ENCODE assay signal across 11 mouse cellular contexts in genomic region chr4:139601519-139602356, GRCm38 (mm10). TPM values are rescaled to one million over a fixed set of nuclear protein-coding genes. Genes with fewer than 3 reads are reported as not detected.
A peak's percentile ranks its signal among the peaks of the same experiment; 100 is the strongest.
DNase-seq lines count a peak whose midpoint lies in the region; ATAC-seq and TF ChIP-seq lines count a peak whose summit lies in the region.
"Had no signal": no experiment of that assay in that cellular context is flagged by ENCODE, and none has a peak within 500 bp of the region (broad histone marks: within the 10 kb centered on the region; RNA-seq: fewer than 3 reads in every experiment).

No protein-coding gene starts in this region.

- no peak overlapping the region for H3K4me2 ChIP-seq in embryonic facial prominence, embryonic 14.5 days (ENCODE audit: low read depth, low read length)
- H3K4me2 ChIP-seq in myocyte (ENCODE audit: low read depth) = peak overlapping the region; percentile 94
- H3K4me2 ChIP-seq: hindbrain, embryonic 14.5 days had no signal

- DNase-seq in adrenal gland, adult (ENCODE audit: inconsistent age in 2 of 2, low spot score in 1 of 2) = peak; percentile 72 to 81
- no peak for DNase-seq in adrenal gland, postnatal 4 days (ENCODE audit: low spot score in 2 of 2)
- no peak for DNase-seq in layer of hippocampus, adult 2 months (ENCODE audit: low spot score in 2 of 2)
- DNase-seq in layer of hippocampus, adult 9-10 months (ENCODE audit: low spot score) = no peak
- DNase-seq in embryonic facial prominence, embryonic 14.5 days (ENCODE audit: low spot score) = peak; percentile 52
- no peak for DNase-seq in spleen, postnatal 14 days (ENCODE audit: low spot score in 2 of 2)
- DNase-seq in cerebellum, adult 9-10 months = no peak

- ATAC-seq in embryonic facial prominence, embryonic 14.5 days (ENCODE audit: low read depth) = no peak; the same call in 1 of the 2 replicates

- no peak overlapping the region for H3K4me3 ChIP-seq in layer of hippocampus, adult 2 months
- no peak overlapping the region for H3K4me3 ChIP-seq in embryonic facial prominence, embryonic 14.5 days (ENCODE audit: low read depth, low read length)
- no peak overlapping the region for H3K4me3 ChIP-seq in myocyte

- 39% methylated on average over 7 of the region's 7 CpGs for WGBS in embryonic facial prominence, embryonic 14.5 days

- no peak for TF ChIP-seq CTCF in layer of hippocampus, adult 2 months (conservative IDR thresholded peaks at IDR 0.05)

- peaks cover 44% of the 10 kb centered on the region for H3K4me1 ChIP-seq in embryonic facial prominence, embryonic 14.5 days (ENCODE audit: control insufficient read depth, insufficient read depth, low read length)

- TF ChIP-seq POLR2A in myocyte (IDR thresholded peaks at IDR 0.05; ENCODE audit: insufficient read length, low read depth) = peak; percentile 48

- no peaks in the 10 kb centered on the region for H3K9me3 ChIP-seq in embryonic facial prominence, embryonic 14.5 days (ENCODE audit: control insufficient read depth, low read length)

- peaks cover 23% of the 10 kb centered on the region for H3K79me2 ChIP-seq in myocyte (ENCODE audit: control insufficient read depth, insufficient read depth)

- H3K9ac ChIP-seq in embryonic facial prominence, embryonic 14.5 days (ENCODE audit: low read depth, low read length) = 0 out of 2 replicates have a peak overlapping the region, but pooled peaks have one; percentile 35
- H3K9ac ChIP-seq: hindbrain, embryonic 14.5 days had no signal

- H3K27ac ChIP-seq in layer of hippocampus, adult 2 months = peak overlapping the region; percentile 48
- peak overlapping the region; percentile 45 for H3K27ac ChIP-seq in embryonic facial prominence, embryonic 14.5 days (replicated peaks; ENCODE audit: low read depth, low read length)
- H3K27ac ChIP-seq: hindbrain, embryonic 14.5 days had no signal

- H3ac ChIP-seq in myocyte (ENCODE audit: control insufficient read depth, insufficient read length) = no peak overlapping the region

- H3K27me3 ChIP-seq in embryonic facial prominence, embryonic 14.5 days (replicated peaks; ENCODE audit: control insufficient read depth, insufficient read depth, low read length) = no peaks in the 10 kb centered on the region
- H3K27me3 ChIP-seq in myocyte (ENCODE audit: control insufficient read depth, insufficient read depth, insufficient read length) = no peaks in the 10 kb centered on the region

- peaks cover 22% of the 10 kb centered on the region; the same call in 1 of the 2 replicates for H3K36me3 ChIP-seq in embryonic facial prominence, embryonic 14.5 days (ENCODE audit: control insufficient read depth, insufficient read depth, low read length)
- no peaks in the 10 kb centered on the region for H3K36me3 ChIP-seq in myocyte (ENCODE audit: control insufficient read depth, insufficient read depth)

TF ChIP-seq in myocyte, 11 proteins besides CTCF, POLR2A, EP300 and RAD21:
- TF ChIP-seq MYOG (IDR thresholded peaks at IDR 0.05; ENCODE audit: control insufficient read depth in 1 of 3, insufficient read depth in 1 of 3, insufficient read length in 2 of 3, low read depth in 2 of 3) (peak in 2 of 3 experiments; percentile 37 to 78), CEBPB (IDR thresholded peaks at IDR 0.05; ENCODE audit: insufficient read depth, poor library complexity, severe bottlenecking) (no peak), TCF12 (IDR thresholded peaks at IDR 0.05; ENCODE audit: insufficient read depth, poor library complexity, severe bottlenecking) (no peak), MYOD1 (IDR thresholded peaks at IDR 0.05; ENCODE audit: control insufficient read depth in 1 of 3, insufficient read length in 2 of 3, low read depth in 2 of 3) (peak in 1 of 3 experiments; percentile 53), USF1 (IDR thresholded peaks at IDR 0.05; ENCODE audit: low read depth) (no peak), SRF (IDR thresholded peaks at IDR 0.05; ENCODE audit: control insufficient read depth, insufficient read length, low read depth) (peak; percentile 11)

RNA-seq across cellular contexts. Expression of gene Gm21969, which starts 1.2 kb away (rescaled TPM):
- not detected for total RNA-seq in adrenal gland, postnatal 4 days (2021)
- not detected for total RNA-seq in layer of hippocampus, adult 2 months (2021)
- not detected in 2 replicates for polyA plus RNA-seq in embryonic facial prominence, embryonic 14.5 days (2014; fragmentation: Nextera tagmentation; extraction: Ambion mirVana)
- 0.06 TPM for polyA plus RNA-seq in myocyte (2012; fragmentation: generic; extraction: Trizol)
- polyA plus RNA-seq: brain, embryonic 14.5 days; hindbrain, embryonic 14.5 days had no signal

RNA-seq across cellular contexts. Expression of gene Aldh4a1, which starts 20.9 kb away (rescaled TPM):
- 10 to 100 TPM; 41.8 to 43.4 TPM for total RNA-seq in adrenal gland, postnatal 4 days (2021)
- total RNA-seq in layer of hippocampus, adult 2 months (2021) = 10 to 100 TPM; 20.1 to 20.2 TPM
- polyA plus RNA-seq in embryonic facial prominence, embryonic 14.5 days (2014; fragmentation: Nextera tagmentation; extraction: Ambion mirVana) = 21.1 and 23.9 TPM in 2 replicates
- polyA plus RNA-seq in myocyte (2012; fragmentation: generic; extraction: Trizol) = 12.0 TPM

RNA-seq across cellular contexts. Expression of gene Tas1r2, which starts 51.6 kb away (rescaled TPM):
- not detected for total RNA-seq in adrenal gland, postnatal 4 days (2021)
- not detected for total RNA-seq in layer of hippocampus, adult 2 months (2021)
- not detected in 2 replicates for polyA plus RNA-seq in embryonic facial prominence, embryonic 14.5 days (2014; fragmentation: Nextera tagmentation; extraction: Ambion mirVana)
- polyA plus RNA-seq in myocyte (2012; fragmentation: generic; extraction: Trizol) = 1.00 TPM
- polyA plus RNA-seq: hindbrain, embryonic 14.5 days; urinary bladder, adult 2 months had no signal

Comparison
In these comparisons a context has a peak if more than half of its experiments do, and no peak if none do; other contexts are left out.
1. DNase-seq: peak in adrenal gland, adult (2 of 2) and embryonic facial prominence, embryonic 14.5 days (single experiment); none in adrenal gland, postnatal 4 days (0 of 2), layer of hippocampus, adult 2 months (0 of 2), layer of hippocampus, adult 9-10 months (single experiment), spleen, postnatal 14 days (0 of 2) and cerebellum, adult 9-10 months (single experiment).